Mouse (Mus musculus): ENCODE measurements at regions not wholly inside any gene's neighbourhood (a gene's known extent, or its start where the extent isn't known, plus 50 kb on each side); places are given as distances from the start of the nearest gene placed in this dataset.

DNA sequence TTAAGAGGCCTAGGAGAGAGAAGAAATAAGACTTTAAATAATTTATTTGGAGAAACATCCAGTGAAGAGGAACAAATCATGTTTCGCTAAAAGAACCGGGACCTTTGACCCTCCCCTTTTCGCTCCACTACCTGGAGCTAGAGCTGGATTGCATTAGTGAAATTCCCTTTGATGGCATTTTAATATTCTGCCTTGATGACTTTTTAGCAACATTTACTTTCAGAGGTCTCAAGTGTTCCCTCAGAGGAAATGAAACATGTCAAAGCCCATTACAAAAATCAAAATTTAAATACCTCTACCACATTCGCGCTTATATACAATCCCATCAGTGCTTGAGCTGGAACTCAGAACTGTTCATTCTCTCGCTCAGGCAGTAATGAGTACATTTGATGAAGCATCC lies 297.0 kb upstream of the Gm10295 start:
- no peak for DNase-seq (ENCODE audit: low spot score)

- DNase-seq (ENCODE audit: low spot score) = no peak
Measured at GRCm38 (mm10) chr7:71646944-71647343, 295.7 kb upstream of the Gm10295 start.

- DNase-seq (ENCODE audit: low spot score) = no peak
Measured at GRCm38 (mm10) chr7:71623048-71623447, 271.8 kb upstream of the Gm10295 start.

DNA sequence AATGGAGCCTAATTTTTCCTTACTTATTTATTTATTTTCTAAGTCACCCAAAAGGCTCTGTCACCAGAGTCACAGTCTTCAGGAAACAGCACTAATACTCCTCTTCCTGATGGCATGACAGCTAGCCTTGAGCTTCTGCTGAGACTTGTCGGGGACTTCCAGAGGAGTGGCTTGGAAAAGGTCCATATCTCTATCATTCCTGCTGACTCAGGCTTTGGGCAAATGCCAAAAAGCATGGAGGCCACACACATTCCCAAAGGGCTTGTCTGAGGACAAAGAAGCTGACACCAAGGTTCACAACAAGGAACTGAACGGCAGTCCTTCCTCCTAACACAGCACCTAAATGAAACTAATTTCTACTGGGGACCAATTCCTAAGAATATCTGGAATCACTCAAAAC lies 251.9 kb upstream of the Gm10295 start:
- DNase-seq (ENCODE audit: low spot score) = no peak

DNA sequence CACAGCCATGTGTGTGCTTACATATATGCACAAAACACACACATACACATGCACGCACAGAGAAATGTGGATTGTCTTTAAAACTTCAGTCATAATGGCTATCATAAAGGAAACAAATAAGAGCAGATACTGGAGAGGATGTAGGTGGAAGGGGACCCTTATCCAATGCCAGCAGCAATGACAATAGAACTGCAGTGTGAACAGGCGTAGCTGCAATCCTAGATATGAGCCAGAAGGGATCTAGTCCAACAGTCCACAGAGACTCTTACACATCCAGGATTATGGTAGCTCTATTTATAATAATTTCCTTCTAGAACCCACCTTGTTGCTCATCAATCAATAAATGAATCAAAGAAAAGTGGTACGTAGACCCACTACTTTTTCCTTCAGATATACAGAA lies 245.5 kb upstream of the Gm10295 start:
- DNase-seq (ENCODE audit: low spot score) = no peak

DNA sequence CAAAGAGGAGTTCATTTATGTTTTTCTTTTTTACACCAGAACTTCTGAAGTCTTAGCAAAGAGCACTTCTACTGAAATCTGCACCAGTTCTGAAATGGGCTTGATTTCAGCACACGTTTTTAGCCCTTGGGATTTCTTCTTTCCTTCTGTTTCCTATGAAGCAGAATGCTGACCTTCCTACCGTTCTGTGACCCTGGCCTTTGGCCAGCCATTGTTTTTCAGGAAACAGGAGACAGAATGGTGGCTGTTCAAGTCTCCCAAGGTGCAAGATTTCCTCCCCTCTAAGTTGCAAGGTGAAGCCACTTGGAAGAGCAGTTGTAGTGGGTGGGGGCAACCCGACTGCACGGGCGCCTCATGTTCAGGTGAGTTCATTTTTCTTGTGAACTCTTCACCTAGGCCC lies 236.3 kb upstream of the Gm10295 start:
- DNase-seq (ENCODE audit: low spot score) = no peak

GRCm38 (mm10) chr7:71583443-71584055 lies 232.3 kb upstream of the Gm10295 start:
- no peak for DNase-seq (ENCODE audit: low spot score)

GRCm38 (mm10) chr7:71581746-71582145 lies 230.5 kb upstream of the Gm10295 start:
- DNase-seq (ENCODE audit: low spot score) = no peak

DNA sequence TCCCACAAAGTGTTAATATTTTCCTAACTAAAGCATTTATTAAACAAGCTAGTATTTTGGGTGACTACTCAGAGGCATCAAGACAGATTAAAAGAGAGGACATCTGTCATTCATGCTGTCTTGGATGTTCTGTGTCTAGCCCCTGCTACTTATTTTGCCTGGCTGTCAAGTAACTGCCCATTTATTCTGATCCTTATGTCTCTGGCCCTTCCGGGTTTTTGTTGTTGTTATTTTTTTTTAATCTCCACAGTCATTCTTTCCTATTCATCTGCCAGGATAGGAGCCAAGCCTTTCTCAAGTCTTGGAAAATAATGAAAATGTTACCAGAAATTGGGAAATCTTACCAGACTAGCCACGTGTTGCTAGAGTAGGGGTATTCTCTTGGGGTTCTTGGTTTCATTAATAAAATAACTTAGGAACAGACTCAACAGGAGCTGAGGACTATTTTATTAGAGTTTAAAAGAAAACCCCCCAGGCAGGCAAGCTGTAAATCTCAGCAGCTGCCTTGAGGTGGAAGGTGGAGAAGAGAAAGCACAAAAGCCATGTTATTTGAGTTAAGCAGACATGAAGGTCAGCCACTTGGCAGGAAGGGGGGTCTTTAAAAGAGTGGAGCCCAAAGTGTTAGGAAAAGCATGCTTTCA lies 209.1 kb upstream of the Gm10295 start:
- no peak for DNase-seq (ENCODE audit: low spot score)

GRCm38 (mm10) chr7:71556473-71556872 lies 205.2 kb upstream of the Gm10295 start:
- no peak for DNase-seq (ENCODE audit: low spot score)

DNA sequence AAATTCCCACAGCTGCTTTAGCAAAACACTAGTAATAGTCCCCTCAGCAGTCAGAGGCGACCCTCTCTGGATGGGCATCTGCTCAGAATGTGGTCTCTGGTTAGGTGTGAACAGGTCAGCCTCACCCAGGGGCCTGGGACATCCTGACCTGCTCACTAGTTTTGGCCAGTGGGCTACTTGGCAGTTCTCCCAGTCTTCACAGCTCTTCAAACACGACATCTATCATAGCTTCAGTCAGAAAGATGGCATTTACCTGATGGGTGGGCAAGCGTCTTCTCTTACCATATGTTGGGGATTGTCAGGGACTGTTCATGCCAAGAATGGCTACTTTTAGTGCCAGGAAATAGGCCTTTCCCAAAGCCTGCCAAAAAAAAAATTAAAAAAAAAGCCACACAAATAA lies 204.2 kb upstream of the Gm10295 start:
- DNase-seq (ENCODE audit: low spot score) = no peak

DNA sequence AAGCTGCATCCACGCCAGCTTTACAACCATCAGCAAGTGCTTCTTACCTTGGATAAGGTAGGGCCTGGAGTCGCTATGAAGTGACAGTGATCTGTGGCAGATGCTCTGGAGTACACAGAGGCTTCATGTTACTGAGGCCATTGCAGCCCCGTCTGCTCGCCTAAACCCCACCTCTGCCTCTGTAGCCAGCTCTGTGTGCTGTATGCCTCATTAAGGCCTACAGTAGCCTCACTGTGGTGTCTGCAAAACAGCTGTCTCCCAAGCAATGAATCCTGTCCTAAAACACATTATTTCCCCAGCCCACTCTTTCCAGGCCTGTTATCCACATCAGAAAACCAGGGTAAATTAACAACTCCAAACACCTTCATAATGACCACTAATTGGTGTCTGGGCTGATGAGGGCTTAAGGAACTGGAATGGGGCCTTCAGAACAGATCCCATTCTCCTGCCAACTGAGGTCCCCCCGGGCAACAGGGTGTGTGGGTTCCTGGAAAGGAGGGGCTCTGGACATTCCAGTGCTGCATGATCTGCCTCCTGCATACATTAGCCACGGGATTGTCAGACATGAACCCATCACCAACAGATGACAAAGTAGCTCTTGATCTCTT lies 195.4 kb upstream of the Gm10295 start:
- DNase-seq (ENCODE audit: low spot score) = no peak

DNA sequence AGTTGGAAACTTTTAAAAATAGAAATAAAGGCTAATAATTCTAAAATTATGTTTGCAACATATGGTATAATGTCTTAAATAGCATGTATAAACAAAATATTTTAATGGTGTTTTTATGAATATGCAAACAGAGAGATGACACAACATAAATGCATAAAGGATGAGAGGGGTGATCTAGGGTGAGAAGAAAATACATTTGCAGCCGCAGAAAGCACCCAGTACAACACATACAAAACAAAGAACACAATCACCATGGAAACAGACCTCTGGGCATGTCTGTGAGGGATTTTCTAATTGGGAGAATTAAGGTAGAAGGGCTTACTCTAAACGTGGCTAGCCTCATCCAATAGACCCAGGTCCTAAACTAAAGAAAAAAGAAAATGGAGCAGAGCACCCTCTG lies 190.2 kb upstream of the Gm10295 start:
- no peak for DNase-seq (ENCODE audit: low spot score)

DNA sequence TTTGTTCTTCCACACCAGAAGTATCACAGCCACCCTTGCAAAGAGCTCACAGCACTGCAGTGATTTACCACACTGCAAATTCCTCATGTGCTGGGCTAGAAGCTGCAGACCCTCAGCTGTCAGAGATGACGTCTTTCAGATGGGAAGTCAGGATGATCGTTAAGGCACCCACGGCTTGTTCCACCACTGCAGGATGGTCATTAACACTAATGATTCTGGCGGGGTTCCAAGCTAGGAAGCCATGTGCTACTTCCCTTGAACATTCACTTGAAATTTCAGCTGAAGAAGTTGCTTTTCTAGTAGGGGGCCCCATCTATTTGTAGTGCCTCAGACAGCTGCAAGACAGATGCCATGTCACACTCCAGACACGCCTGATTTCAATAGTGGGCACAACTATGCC lies 181.8 kb upstream of the Gm10295 start:
- DNase-seq (ENCODE audit: low spot score) = no peak

DNA sequence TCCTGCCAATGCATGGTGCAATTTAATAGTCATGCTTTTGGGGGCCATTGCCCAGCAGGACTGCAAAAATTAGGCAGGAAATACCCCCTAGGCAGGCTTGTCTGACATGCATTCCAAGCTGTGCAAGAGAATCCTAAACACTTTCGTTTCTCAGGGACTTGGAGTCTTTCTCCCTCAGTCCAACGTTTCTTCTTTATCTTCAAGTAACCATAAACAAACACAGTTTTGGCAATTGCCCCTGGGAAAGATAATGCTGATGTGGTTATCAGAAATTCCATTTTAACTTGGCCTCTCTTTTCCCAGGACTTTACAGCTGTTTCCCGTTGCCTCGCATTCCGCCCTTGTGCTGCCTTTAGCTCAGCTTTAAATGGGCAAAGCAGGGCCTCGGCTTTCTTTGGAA lies 180.2 kb upstream of the Gm10295 start:
- no peak for DNase-seq (ENCODE audit: low spot score)

GRCm38 (mm10) chr7:71530922-71531321 lies 179.6 kb upstream of the Gm10295 start:
- DNase-seq (ENCODE audit: low spot score) = no peak

DNA sequence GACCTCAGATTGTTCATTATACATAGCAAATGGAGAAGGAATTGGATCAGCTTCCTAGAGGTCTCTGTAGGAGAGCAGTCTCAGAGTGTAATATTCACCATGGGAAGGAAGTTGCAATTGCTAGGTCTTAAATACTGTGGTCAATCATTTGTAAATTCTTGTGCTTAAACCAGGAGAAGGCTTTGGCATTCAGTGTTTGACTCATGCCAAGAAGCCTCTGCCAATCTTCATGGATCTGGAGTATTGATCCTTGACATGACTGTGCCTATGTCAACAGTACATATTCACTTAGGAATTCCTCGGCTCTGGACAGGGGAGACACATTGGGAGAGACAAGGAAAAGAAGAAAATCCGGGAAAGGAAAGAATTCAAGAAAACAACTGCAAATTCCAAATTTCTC lies 174.9 kb upstream of the Gm10295 start:
- no peak for DNase-seq (ENCODE audit: low spot score)

- no peak for DNase-seq (ENCODE audit: low spot score)
Measured at GRCm38 (mm10) chr7:71524577-71525126, 173.4 kb upstream of the Gm10295 start.

DNA sequence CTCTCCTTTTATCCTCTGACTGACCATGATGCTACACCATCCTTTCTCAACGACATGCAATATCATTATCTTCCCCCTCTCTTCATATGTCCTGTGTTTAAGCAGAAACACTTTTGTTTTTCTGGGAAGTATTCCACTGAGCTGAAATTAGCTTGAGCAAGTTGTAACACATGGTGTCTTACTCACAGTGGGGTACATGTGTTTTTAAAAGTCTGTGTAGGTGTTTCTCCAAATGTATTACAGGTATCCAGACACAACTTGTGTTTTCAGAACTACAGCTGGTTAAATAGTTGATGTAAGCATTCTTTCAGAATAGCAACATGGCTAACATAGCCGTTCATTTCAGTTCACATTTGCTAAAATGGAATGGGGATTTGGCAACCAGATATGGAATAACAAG lies 172.8 kb upstream of the Gm10295 start:
- DNase-seq (ENCODE audit: low spot score) = no peak

DNA sequence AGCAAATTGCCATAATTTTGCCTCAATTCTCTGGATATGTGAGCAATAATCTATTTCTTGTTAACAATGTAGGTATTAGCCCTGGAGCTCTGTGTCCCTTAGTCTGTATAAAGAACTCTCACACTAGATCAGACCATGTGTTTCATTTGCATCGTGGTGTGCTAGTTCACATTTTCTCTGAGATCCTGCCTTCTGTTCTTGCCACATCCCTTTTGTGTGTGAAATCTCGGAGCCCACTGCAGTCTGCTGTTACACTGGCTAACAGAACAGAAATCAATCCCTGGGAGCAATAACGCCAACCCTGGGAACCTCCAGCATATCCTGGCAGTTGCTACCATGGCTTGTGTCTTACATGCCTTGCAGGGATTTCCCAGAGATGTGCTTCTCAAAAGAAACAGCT lies 156.1 kb upstream of the Gm10295 start:
- DNase-seq (ENCODE audit: low spot score) = no peak

GRCm38 (mm10) chr7:71500719-71501118 lies 149.4 kb upstream of the Gm10295 start:
- no peak for DNase-seq (ENCODE audit: low spot score)

DNA sequence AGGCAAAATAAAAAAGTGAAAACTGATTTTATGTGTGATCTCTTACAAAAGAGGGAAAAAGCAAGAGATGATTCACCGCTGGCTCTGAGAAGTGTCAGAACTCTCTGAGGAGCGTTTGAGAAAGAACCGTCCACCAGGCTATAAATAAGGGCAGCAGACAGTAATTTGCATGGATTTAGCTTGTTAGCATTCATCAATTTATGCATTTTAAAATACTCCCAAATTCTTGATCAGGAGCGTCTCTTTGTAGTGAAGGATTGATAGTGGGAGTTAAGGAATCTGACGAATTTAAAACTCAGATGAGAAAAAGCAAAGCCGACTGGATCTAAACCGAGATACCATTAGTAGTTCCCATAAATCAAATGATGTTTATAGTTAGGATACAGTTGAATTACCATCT lies 146.8 kb upstream of the Gm10295 start:
- DNase-seq (ENCODE audit: low spot score) = no peak

GRCm38 (mm10) chr7:71491128-71491527 lies 139.8 kb upstream of the Gm10295 start:
- no peak for DNase-seq (ENCODE audit: low spot score)
